Mouse (Mus musculus): Measurements from ENCODE around the gene Abhd14a. TPM values are rescaled to one million over a fixed set of nuclear protein-coding genes. Genes with fewer than 3 reads are reported as not detected.

Abhd14a gene
- total and polyA plus RNA-seq, 3 experiments = 22.8 to 48.7 TPM; not detected in 1

DNA sequence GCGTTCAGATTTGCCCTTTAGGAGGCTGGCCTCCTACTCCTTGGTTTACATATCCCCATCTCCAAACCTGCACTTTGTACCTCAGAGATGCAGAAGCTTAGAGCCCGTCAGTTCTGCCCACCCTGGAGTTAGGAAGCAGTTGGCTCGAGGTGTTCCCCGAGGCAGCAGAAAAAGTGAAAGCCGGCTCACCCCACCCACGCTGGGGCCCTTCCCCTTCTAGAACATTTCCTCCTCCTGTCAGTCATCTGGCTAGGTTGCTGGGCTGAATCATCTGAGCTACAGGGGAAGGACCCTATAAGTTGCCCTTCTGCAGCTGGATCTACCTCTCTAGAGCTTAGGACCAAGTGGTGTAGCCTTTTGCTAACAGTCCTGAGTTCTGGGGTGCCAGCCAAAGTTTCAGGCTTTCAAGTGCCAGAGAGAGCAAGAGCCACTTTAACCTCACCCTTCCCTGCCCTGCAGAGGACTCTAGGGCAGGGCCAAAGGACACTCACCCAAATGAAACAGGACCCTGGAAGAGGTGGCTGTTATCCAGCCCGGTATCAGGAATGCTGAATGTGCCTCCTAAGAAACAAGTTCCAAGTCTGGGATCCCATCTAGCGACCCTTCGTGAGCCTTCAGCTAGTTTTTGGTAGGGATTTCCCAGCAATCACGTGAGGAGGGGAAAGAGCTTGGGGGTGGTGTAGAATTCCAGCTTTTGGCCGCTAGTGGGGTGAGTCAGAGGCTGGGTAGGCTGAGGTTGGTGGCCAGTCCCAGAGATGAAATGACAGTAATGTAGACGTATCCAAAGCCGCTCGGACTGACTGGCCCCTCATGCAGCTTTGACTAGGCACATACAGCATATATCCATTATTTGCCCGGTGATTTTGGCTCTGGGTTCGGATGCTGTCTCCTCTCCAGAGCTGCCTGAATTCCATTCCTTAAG lies 28.8 kb upstream of the Abhd14a start (continued):
- TF ChIP-seq UBTF (IDR thresholded peaks at IDR 0.05; ENCODE audit: borderline replicate concordance, insufficient read depth, low read depth, low read length) = no peak

DNA sequence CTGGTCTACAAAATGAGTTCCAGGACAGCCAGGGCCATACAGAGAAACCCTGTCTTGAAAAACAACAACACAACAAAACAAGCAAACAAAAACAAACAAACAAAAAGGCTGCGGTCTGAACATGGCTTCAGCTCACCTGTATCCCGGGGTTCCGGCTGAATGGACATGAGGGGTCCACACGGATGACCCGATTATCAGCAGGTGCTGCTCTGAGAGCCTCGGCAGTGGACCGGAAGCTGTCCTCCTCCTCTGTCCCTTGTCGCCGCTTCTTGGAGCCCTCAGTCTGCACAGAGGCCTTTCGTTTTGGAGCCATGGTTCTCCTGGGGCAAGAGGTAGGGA lies 28.2 kb upstream of the Abhd14a start, which contains the start of gene Rrp9:
Rrp9 (plus strand) TSS at position 301 of the 339 bp plus-strand sequence.
- Histone ChIP-seq H3K27ac (ENCODE audit: control insufficient read depth, low read depth, low read length) (peak within 1 kb of the TSS; percentile 13; the same call in 1 of the 2 replicates), H3K9me3 (replicated peaks; ENCODE audit: insufficient read depth, low read length) (no peaks in the 10 kb centered on the region), H3K9ac (ENCODE audit: control insufficient read depth, low read depth, low read length, poor library complexity, severe bottlenecking) (peak within 1 kb of the TSS; percentile 58), H3K36me3 (ENCODE audit: control insufficient read depth in 1 of 2, insufficient read depth in 2 of 2, low read length in 2 of 2) (peaks cover 0 to 3% of the 10 kb centered on the region in 2 experiments; a peak in 3 of 4 replicates), H3K4me3 (ENCODE audit: control insufficient read depth in 1 of 2, insufficient read depth in 1 of 2, low read depth in 2 of 2, low read length in 2 of 2) (peak within 1 kb of the TSS; percentile 64 to 97), H3K27me3 (ENCODE audit: control insufficient read depth in 1 of 2, insufficient read depth in 2 of 2, low read length in 2 of 2) (no peaks in the 10 kb centered on the region), H3K79me2 (ENCODE audit: control insufficient read depth, insufficient read depth, low read length, poor library complexity) (peaks cover 25% of the 10 kb centered on the region), H3K4me1 (ENCODE audit: control insufficient read depth in 1 of 2, insufficient read depth in 2 of 2, low read length in 2 of 2) (peaks cover 0 to 11% of the 10 kb centered on the region in 2 experiments; a peak in 3 of 4 replicates)
- no peak for DNase-seq (ENCODE audit: low read depth, low spot score)
- TF ChIP-seq USF1 (IDR thresholded peaks at IDR 0.05; ENCODE audit: low read depth, low read length) = no peak
- no peak for TF ChIP-seq POLR2AphosphoS2 (IDR thresholded peaks at IDR 0.05; ENCODE audit: low read length)
- TF ChIP-seq MYC (IDR thresholded peaks at IDR 0.05; ENCODE audit: low read depth, low read length) = no peak
- TF ChIP-seq POLR2AphosphoS5 (IDR thresholded peaks at IDR 0.05; ENCODE audit: borderline replicate concordance, low read depth, low read length) = no peak
- no peak for TF ChIP-seq CTCF (IDR thresholded peaks at IDR 0.05 in 2 of 3, conservative IDR thresholded peaks at IDR 0.05 in 1 of 3; ENCODE audit: control insufficient read depth in 1 of 3, insufficient read depth in 1 of 3, low read depth in 2 of 3, low read length in 3 of 3, poor library complexity in 1 of 3, severe bottlenecking in 1 of 3)
- TF ChIP-seq BHLHE40 (IDR thresholded peaks at IDR 0.05; ENCODE audit: borderline replicate concordance, low read depth, low read length) = no peak
- no peak for TF ChIP-seq TBP (IDR thresholded peaks at IDR 0.05; ENCODE audit: low read depth, low read length)
- TF ChIP-seq ZKSCAN1 (IDR thresholded peaks at IDR 0.05; ENCODE audit: low read depth, low read length) = no peak

DNA sequence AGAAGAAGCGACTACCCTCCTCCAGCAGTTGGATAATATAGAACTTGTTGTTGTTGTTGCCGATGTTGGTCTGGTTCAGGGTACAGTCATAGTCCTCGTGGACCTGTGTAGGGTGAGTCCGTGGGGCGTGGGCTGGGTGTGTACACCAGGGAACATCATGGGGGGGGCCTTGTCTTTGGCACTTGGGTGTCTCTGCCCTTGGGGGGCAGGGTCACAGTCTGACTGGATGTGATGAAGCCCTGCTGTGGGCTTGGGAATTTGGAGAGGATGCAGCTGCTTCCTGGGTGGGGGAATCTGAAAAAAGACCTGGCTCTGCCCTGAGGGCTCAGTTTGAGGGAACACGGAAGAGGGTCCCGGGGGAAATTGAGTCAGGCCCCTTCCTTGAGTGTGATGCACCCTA lies 27.6 kb upstream of the Abhd14a start:
- H3K4me3 ChIP-seq (ENCODE audit: control insufficient read depth in 1 of 2, insufficient read depth in 1 of 2, low read depth in 2 of 2, low read length in 2 of 2) = peak overlapping the region; percentile 64 to 97
- H3K27ac ChIP-seq (ENCODE audit: control insufficient read depth, low read depth, low read length) = no peak overlapping the region
- H3K27me3 ChIP-seq (ENCODE audit: control insufficient read depth in 1 of 2, insufficient read depth in 2 of 2, low read length in 2 of 2) = no peaks in the 10 kb centered on the region
- H3K79me2 ChIP-seq (ENCODE audit: control insufficient read depth, insufficient read depth, low read length, poor library complexity) = peaks cover 23% of the 10 kb centered on the region
- peak overlapping the region; percentile 58 for H3K9ac ChIP-seq (ENCODE audit: control insufficient read depth, low read depth, low read length, poor library complexity, severe bottlenecking)
- no peaks in the 10 kb centered on the region for H3K9me3 ChIP-seq (replicated peaks; ENCODE audit: insufficient read depth, low read length)
- DNase-seq (ENCODE audit: low read depth, low spot score) = peak; percentile 76
- TF ChIP-seq MXI1 (IDR thresholded peaks at IDR 0.05; ENCODE audit: low read depth, low read length) (no peak; the same call in 1 of the 2 replicates), MYB (IDR thresholded peaks at IDR 0.05; ENCODE audit: low read depth, low read length) (no peak), ETS1 (IDR thresholded peaks at IDR 0.05; ENCODE audit: low read depth, low read length) (no peak), MAZ (IDR thresholded peaks at IDR 0.05; ENCODE audit: low read depth, low read length) (no peak), POLR2AphosphoS5 (IDR thresholded peaks at IDR 0.05; ENCODE audit: borderline replicate concordance, low read depth, low read length) (no peak), NELFE (IDR thresholded peaks at IDR 0.05; ENCODE audit: low read depth, low read length) (no peak), UBTF (IDR thresholded peaks at IDR 0.05; ENCODE audit: borderline replicate concordance, insufficient read depth, low read depth, low read length) (no peak), TAL1 (IDR thresholded peaks at IDR 0.05; ENCODE audit: low read length) (no peak), ZKSCAN1 (IDR thresholded peaks at IDR 0.05; ENCODE audit: low read depth, low read length) (no peak), TBP (IDR thresholded peaks at IDR 0.05; ENCODE audit: low read depth, low read length) (no peak), KAT2A (conservative IDR thresholded peaks at IDR 0.05; ENCODE audit: low read depth, low read length) (no peak), HCFC1 (IDR thresholded peaks at IDR 0.05; ENCODE audit: low read depth, low read length) (no peak), TCF12 (IDR thresholded peaks at IDR 0.05; ENCODE audit: low read depth, low read length) (no peak), POLR2A (IDR thresholded peaks at IDR 0.05; ENCODE audit: control insufficient read depth in 1 of 2, insufficient read depth in 1 of 2, low read depth in 1 of 2, low read length in 2 of 2, poor library complexity in 1 of 2) (no peak), ZMIZ1 (IDR thresholded peaks at IDR 0.05; ENCODE audit: low read depth, low read length) (no peak), CHD2 (IDR thresholded peaks at IDR 0.05; ENCODE audit: low read length) (no peak), MAFK (IDR thresholded peaks at IDR 0.05; ENCODE audit: borderline replicate concordance, low read depth, low read length) (no peak)
- peaks cover 0 to 3% of the 10 kb centered on the region in 2 experiments; a peak in 3 of 4 replicates for H3K36me3 ChIP-seq (ENCODE audit: control insufficient read depth in 1 of 2, insufficient read depth in 2 of 2, low read length in 2 of 2)
- H3K4me1 ChIP-seq (ENCODE audit: control insufficient read depth in 1 of 2, insufficient read depth in 2 of 2, low read length in 2 of 2) = peaks cover 0 to 11% of the 10 kb centered on the region in 2 experiments; a peak in 3 of 4 replicates

All from MEL (cell line).